Mouse (Mus musculus) embryonic facial prominence, embryonic 14.5 days (tissue): ENCODE results near the gene Vpreb2. TPM values are rescaled to one million over a fixed set of nuclear protein-coding genes. Genes with fewer than 3 reads are reported as not detected.
"Not testable (repeated sequence)": the region's sequence is repeated elsewhere in the genome, so short reads cannot be mapped to it uniquely, and the experiment has no call there.

Source experiments
- ATAC-seq: fragments of 200-750 bp; cut with Nextera tagmentation; 2 replicates; pipeline ENCODE4 v1.8.0; 2017; ENCODE audit warnings: low read depth, moderate number of reproducible peaks, moderate TSS enrichment
- DNase-seq: peaks from one replicate; pipeline ENCODE4 v3.0.0-alpha.2; 2015; ENCODE audit warnings: low spot score
- H3K27ac ChIP-seq: fragments of 300-500 bp; sonication (generic); replicated peaks from 2 replicates; pipeline ENCODE4 v1.5.1; 2014; ENCODE audit warnings: low read depth, mild to moderate bottlenecking, low read length, moderate library complexity
- H3K27me3 ChIP-seq: fragments of 300-500 bp; sonication (generic); replicated peaks from 2 replicates; pipeline ENCODE4 v1.6.1; 2014; ENCODE audit warnings: low read length; ENCODE audit not compliant: control insufficient read depth, insufficient read depth
- H3K36me3 ChIP-seq: fragments of 300-500 bp; sonication (generic); 2 replicates; pipeline ENCODE4 v1.6.1; 2014; ENCODE audit warnings: low read length, mixed read lengths; ENCODE audit not compliant: control insufficient read depth, insufficient read depth
- H3K4me1 ChIP-seq: fragments of 300-500 bp; sonication (generic); 2 replicates; pipeline ENCODE4 v1.6.1; 2014; ENCODE audit warnings: antibody characterized with exemption, low read length; ENCODE audit not compliant: control insufficient read depth, insufficient read depth
- H3K4me2 ChIP-seq: fragments of 300-500 bp; sonication (generic); 2 replicates; pipeline ENCODE4 v1.6.1; 2014; ENCODE audit warnings: low read depth, mild to moderate bottlenecking, low read length, moderate library complexity, mixed read lengths
- H3K4me3 ChIP-seq: fragments of 300-500 bp; sonication (generic); 2 replicates; pipeline ENCODE4 v1.5.1; 2014; ENCODE audit warnings: low read depth, mild to moderate bottlenecking, low read length
- H3K9ac ChIP-seq: fragments of 300-500 bp; sonication (generic); 2 replicates; pipeline ENCODE4 v1.6.1; 2014; ENCODE audit warnings: low read depth, mild to moderate bottlenecking, low read length, moderate library complexity, mixed read lengths
- H3K9me3 ChIP-seq: fragments of 300-500 bp; sonication (generic); 2 replicates; pipeline ENCODE4 v1.6.1; 2016; ENCODE audit warnings: low read length; ENCODE audit not compliant: control insufficient read depth
- WGBS: fragments of 180-500 bp; shearing (Covaris S2); extraction: QIAGEN DNeasy Blood & Tissue Kit; methylation state at CpG from one replicate; pipeline ENCODE4 v1.1.7; 2014; 5-methylcytosine and 5-hydroxymethylcytosine counted together
- polyA plus RNA-seq: library from polyadenylated mRNA; unstranded; fragments of >200 nt; fragmentation: Nextera tagmentation; extraction: Ambion mirVana; gene quantifications from 2 replicates; pipeline ENCODE4 v1.2.1, GENCODE M21; 2014

Vpreb2 gene
- polyA plus RNA-seq, 1 experiment from 2014 or later = not detected

- WGBS = 65% methylated on average over 6 of the region's 6 CpGs
- no peaks in the 10 kb centered on the region for H3K9me3 ChIP-seq
- no peaks in the 10 kb centered on the region for H3K4me1 ChIP-seq
- H3K4me3 ChIP-seq = no peak overlapping the region
- no peak overlapping the region for H3K9ac ChIP-seq
- DNase-seq (no peak), ATAC-seq (no peak)
- H3K36me3 ChIP-seq = no peaks in the 10 kb centered on the region
- no peaks in the 10 kb centered on the region for H3K27me3 ChIP-seq
- H3K27ac ChIP-seq = no peak overlapping the region
- no peak overlapping the region for H3K4me2 ChIP-seq
Observed at GRCm38 (mm10) chr16:18011101-18011500, 30.9 kb downstream of the Vpreb2 start.

GRCm38 (mm10) chr16:18016482-18016881 is 36.3 kb downstream of the Vpreb2 start:
- H3K4me3 ChIP-seq, DNase-seq, ATAC-seq, H3K27ac ChIP-seq, H3K27me3 ChIP-seq, H3K36me3 ChIP-seq, H3K4me2 ChIP-seq, H3K9me3 ChIP-seq, H3K9ac ChIP-seq, H3K4me1 ChIP-seq: not testable (repeated sequence)
- 57% methylated on average over 3 of the region's 4 CpGs for WGBS

- Histone ChIP-seq H3K4me3 (no peak overlapping the region), H3K36me3 (no peaks in the 10 kb centered on the region), H3K27me3 (no peaks in the 10 kb centered on the region), H3K4me2 (no peak overlapping the region), H3K27ac (no peak overlapping the region), H3K4me1 (no peaks in the 10 kb centered on the region), H3K9me3 (no peaks in the 10 kb centered on the region), H3K9ac (no peak overlapping the region)
- DNase-seq = no peak
- 65% methylated on average over 8 of the region's 8 CpGs for WGBS
- ATAC-seq = no peak
Observed at GRCm38 (mm10) chr16:18022780-18023557, 42.7 kb downstream of the Vpreb2 start.

GRCm38 (mm10) chr16:18027371-18027770 is 47.1 kb downstream of the Vpreb2 start:
- DNase-seq (no peak), ATAC-seq (no peak)
- Histone ChIP-seq H3K4me3 (no peak overlapping the region), H3K36me3 (no peaks in the 10 kb centered on the region), H3K27ac (no peak overlapping the region), H3K9ac (no peak overlapping the region), H3K9me3 (no peaks in the 10 kb centered on the region), H3K4me1 (no peaks in the 10 kb centered on the region), H3K27me3 (no peaks in the 10 kb centered on the region), H3K4me2 (no peak overlapping the region)
- WGBS = 44% methylated on average over 2 of the region's 2 CpGs

Other genes starting within 250 kb of the Vpreb2 start
- gene Med15, start 247.5 kb upstream of the Vpreb2 start, polyA plus RNA-seq = 35.2 and 36.1 TPM in 2 replicates
- 77.1 and 90.9 TPM in 2 replicates for gene Klhl22, start 220.8 kb upstream of the Vpreb2 start, polyA plus RNA-seq
- 34.5 and 35.8 TPM in 2 replicates for gene Scarf2, start 183.1 kb upstream of the Vpreb2 start, polyA plus RNA-seq
- gene B830017H08Rik, start 147.3 kb upstream of the Vpreb2 start, polyA plus RNA-seq = 0.26 and 0.46 TPM in 2 replicates
- 2.4 and 3.0 TPM in 2 replicates for gene Car15, start 142.1 kb upstream of the Vpreb2 start, polyA plus RNA-seq
- gene Gm20518, start 88.8 kb upstream of the Vpreb2 start, polyA plus RNA-seq = 0.12 and 0.19 TPM in 2 replicates
- not detected in 2 replicates for gene Tssk1, start 86.2 kb upstream of the Vpreb2 start, polyA plus RNA-seq
- 81.9 and 86.8 TPM in 2 replicates for gene Dgcr2, start 81.9 kb upstream of the Vpreb2 start, polyA plus RNA-seq
- 0.13 TPM in 1 of 2 replicates, not detected in the other for gene Tssk2, start 81.8 kb upstream of the Vpreb2 start, polyA plus RNA-seq
- gene Ess2, start 69.1 kb upstream of the Vpreb2 start, polyA plus RNA-seq = 26.2 and 28.7 TPM in 2 replicates
- not detected in 2 replicates for gene Gsc2, start 65.4 kb upstream of the Vpreb2 start, polyA plus RNA-seq
- 56.6 and 60.3 TPM in 2 replicates for gene Slc25a1, start 52.2 kb upstream of the Vpreb2 start, polyA plus RNA-seq
- 89.9 and 96.8 TPM in 2 replicates for gene Dgcr6, start 72.4 kb downstream of the Vpreb2 start, polyA plus RNA-seq
- gene Prodh, start 109.8 kb downstream of the Vpreb2 start, polyA plus RNA-seq = 7.2 and 7.7 TPM in 2 replicates
- 4.3 and 5.1 TPM in 2 replicates for gene Rtn4r, start 147.2 kb downstream of the Vpreb2 start, polyA plus RNA-seq
- not detected in 2 replicates for gene Ccdc188, start 237.5 kb downstream of the Vpreb2 start, polyA plus RNA-seq